Mouse (Mus musculus): ENCODE data around the gene Raph1.

The Raph1 gene
- long read RNA-seq, experiment 1, partial matches to known transcripts = 0 of 20 reads
- long read RNA-seq, experiment 1, other reads (novel, unspliced or antisense) = 20 of 20 reads
- long read RNA-seq, experiment 2, full-length matches to known transcripts = 2 of 28 reads
- long read RNA-seq, experiment 2, partial matches to known transcripts = 2 of 28 reads
- long read RNA-seq, experiment 2, other reads (novel, unspliced or antisense) = 24 of 28 reads

DNA sequence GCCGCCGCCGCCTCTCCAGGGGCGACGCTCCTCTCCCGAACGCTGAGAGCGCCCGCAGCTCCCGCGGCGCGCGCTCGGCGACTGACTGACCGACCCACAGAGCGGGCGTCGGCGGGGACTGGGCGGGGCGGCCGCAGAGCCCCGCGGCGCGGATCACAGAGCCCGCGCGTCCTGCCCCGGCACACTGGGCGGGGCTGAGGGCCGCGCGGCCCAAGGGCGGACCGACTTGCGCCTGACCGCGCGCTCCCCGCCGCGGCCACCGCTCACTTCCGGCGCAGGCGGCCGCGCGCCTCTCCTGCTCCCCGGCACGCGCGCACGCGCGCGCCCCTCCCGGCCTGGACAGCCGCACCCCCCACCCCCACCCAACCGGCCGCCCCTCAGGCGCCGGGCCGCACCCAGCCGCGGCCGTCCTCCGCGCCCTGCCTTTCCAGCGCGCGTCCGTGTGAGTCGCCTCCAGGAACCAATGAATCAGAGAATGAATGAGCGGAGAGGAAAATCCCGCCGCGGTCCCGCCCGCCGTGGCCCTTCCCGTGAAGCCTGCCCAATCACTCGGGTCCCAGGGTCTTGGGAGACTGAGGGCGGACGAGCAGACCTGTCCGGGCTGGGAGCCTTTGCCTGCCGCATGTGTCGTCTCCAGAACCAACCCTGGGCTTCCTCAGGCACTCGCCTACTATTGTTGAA is at the start of gene Raph1:
Gene Raph1 (minus strand): TSS at position 474 of the 681 bp plus-strand sequence.
- intact Hi-C loops (cut with DNase I) = no loop called here

- intact Hi-C loops (cut with DNase I) = no loop called here
These were observed 48.8 kb upstream of the Raph1 start for GRCm38 (mm10) chr1:60615703-60616102.

DNA sequence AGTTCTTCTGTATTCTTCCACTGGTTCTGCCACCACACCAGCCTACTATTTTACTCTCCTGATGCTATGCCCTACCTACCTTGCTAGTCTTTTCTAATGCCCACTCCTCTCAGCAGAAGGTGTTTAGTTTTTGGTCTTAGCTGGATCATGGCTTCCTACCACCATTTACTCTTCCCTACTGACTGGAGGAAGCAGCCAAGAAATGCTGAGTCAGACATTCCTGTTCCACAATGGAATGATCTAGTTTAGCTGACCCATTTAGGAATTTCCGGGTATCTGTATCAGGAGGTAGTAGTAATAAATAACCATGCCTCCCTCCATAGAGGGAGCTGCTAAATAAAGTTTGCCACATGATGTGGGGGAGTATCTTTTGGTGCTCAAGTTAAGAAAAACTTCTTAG is 48.0 kb upstream of the Raph1 start:
- intact Hi-C loops (cut with DNase I) = no loop called here

- intact Hi-C loops (cut with DNase I) = no loop called here
These were observed 45.1 kb upstream of the Raph1 start for GRCm38 (mm10) chr1:60611968-60612367.

- intact Hi-C loops (cut with DNase I) = no loop called here
These were observed 43.7 kb upstream of the Raph1 start for GRCm38 (mm10) chr1:60610631-60611030.

DNA sequence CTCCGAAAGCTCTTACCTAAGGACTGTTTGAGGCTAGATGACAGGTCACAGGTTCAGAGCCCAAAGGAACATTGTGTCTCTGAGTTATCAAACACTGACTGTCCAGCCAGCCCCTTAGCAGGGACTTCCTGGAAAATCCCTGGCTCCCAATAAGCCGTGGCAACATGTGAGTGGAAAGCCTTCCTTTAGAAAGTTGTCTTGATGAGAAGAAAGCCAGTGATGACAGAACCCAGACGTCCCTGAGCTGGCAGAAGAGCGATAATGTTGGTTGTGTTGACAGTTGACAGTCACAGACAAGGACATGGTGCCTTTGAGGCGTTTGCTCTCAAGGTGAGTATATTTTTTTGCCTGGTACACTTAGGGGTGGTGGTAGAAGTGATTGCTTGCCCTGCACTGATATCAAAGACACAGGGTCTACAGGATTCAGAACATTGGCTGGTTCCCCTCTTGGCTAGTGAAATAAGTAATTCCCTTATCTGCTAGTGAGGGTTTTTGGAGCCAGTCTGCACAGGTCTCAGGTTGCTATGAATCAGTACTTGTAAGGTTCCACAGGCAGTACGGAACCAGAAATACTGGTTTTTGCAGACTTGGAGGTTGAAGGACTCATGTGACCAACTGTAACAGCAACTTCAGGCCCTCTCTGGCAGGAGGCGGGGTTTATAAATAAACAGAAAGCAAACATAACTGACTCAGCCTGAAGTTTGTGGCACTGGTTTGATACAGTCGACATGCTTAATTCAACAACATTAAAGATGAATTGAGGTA is 42.3 kb upstream of the Raph1 start:
- intact Hi-C loops (cut with DNase I) = no loop called here

DNA sequence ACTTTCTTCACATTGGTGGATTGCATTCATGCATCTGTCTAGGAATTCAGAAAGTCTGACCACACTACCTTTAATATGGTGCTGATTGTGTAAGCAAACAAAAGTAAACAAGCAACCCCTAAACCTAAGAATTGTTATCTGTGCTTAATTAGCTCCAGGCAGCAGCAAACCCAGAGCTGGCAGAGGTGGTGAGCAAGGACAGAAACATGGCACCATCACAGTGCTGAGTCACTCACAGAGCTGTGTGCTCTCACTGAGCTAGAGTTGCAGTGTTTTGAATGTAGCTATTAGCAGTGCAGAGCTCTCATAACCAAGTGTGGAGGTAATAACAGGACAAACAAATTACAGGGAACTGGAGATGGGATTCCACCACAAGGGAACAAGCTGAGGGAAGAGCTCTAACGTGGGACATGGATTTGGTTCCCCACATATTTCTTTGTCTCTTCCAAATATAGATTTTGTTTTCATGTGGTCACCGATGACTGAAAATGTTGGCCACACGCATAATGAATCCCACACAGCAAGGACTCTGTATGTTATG is 37.6 kb upstream of the Raph1 start:
- intact Hi-C loops (cut with DNase I) = no loop called here

DNA sequence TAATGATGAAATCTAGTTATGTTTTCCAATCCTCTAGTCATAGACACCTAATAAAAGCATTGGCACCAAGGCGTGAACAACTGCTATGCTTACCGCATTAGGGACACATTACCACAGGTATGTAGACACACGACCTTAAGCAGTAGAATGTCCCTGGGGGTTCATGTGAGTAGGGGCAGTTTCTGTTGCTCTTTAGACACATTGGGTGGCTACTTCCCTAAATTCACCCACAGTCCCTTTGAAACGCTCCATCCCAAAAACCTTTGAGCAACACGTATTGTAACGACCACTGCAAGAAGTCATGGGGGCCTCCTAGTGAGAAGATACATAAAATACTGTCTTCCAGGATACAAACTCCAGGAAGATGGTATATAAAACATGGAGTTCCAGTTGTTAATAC is 33.8 kb upstream of the Raph1 start:
- intact Hi-C loops (cut with DNase I) = no loop called here

DNA sequence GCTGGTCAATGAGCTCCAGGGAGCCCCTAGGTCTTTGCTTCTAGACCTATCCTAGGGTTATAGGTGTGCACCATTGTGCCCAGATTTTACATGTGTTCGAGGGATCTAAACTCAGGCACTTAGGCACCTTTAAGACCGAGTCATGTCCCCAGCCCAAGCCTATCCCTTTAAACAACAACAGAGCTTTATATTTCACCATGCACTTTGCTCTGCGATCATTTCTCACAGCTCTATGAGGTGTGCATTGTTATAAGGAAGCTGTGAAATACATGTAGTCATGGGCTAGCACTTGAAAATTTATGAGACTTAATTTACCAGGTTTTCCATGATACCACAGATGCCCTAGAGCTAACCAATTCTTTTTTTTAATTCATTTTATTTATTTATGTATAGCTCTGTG is 33.0 kb upstream of the Raph1 start:
- intact Hi-C loops (cut with DNase I) = no loop called here

GRCm38 (mm10) chr1:60599013-60599701 is 32.3 kb upstream of the Raph1 start:
- intact Hi-C loops (cut with DNase I) = no loop called here

DNA sequence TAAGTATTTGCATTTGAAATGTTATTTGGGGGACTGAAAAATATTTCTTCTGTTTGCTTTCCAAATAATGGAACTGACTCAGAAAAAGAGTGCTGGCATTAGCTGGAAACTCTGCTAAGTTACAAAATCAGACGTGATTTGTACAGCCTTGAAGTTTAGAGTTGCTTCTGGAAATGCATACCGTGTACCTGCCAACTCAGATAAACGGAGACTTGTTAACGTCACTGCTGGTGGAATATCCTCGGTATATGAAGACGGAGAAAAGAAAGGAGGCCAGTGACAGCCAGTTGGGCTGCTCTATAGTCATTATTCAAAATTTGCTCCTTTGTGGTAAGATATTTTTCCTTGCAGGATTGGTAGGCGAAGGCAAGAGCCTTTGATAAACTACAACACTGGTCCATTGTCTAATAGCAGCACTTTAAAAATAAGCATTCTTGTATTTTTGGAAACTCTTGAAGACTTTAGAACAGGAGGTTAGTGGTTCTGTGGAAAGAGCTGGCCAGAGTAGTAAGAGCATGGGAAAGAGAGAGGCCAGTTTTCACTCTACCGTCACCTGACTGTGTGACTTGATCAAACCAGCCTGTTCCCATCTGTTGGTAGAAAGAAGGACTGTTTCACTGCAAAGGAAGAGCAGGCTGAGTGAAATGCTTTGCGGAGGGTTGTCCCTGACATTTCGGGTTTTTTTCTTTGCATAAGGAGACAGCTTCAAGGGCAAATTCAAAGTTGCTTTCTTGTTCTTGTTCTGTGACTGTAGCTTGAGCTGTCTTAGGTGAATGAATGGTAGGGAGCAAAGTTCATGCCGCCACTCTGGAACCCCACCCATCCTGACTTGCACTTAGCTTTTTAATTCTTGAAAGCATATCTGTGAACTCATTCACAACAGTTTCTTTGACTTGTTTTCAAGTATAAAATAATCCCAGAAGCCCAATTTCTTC is 29.7 kb upstream of the Raph1 start:
- intact Hi-C loops (cut with DNase I) = no loop called here

DNA sequence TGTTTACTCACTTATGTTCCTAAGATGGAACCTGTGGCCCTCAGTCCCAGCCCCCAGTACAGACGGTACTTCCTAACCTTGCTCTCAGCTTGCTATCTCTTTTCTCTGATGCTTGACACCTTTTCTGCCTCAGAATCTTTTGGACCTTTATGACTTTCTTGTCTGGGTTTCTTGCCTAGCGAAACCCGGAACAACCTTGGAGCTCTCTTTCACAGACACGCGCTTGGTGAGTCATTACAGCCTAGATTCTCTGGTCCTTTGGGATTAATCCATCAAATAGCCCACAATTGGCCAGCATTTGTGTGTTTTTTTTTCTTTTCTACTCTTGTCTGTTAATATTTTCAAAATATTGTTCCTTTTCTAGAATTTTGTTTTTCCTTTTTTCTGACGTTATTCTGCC is 26.2 kb upstream of the Raph1 start:
- intact Hi-C loops (cut with DNase I) = no loop called here

- intact Hi-C loops (cut with DNase I) = no loop called here
These were observed 22.2 kb upstream of the Raph1 start for GRCm38 (mm10) chr1:60588887-60589629.

DNA sequence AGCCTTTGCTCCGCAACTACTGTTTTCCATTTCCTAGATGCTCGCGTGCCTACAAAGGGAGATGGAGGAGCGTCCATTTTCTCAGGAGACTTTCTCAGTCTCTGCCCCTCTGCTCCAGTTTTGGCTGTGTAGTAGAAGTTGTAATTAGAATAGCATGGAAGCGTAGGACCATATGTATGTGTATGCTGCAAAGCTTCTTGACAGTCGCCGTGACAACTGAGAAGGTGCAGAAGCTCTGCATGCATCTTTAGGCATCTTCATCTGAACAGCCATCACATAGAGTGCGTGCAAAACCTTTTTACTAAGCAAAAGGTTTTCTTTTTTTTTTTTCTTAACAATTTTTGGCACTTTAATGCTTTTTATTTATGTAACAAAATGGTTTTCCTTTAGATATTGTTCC is 14.1 kb upstream of the Raph1 start:
- intact Hi-C loops (cut with DNase I) = no loop called here

GRCm38 (mm10) chr1:60579886-60580285 is 13.0 kb upstream of the Raph1 start:
- intact Hi-C loops (cut with DNase I) = no loop called here

DNA sequence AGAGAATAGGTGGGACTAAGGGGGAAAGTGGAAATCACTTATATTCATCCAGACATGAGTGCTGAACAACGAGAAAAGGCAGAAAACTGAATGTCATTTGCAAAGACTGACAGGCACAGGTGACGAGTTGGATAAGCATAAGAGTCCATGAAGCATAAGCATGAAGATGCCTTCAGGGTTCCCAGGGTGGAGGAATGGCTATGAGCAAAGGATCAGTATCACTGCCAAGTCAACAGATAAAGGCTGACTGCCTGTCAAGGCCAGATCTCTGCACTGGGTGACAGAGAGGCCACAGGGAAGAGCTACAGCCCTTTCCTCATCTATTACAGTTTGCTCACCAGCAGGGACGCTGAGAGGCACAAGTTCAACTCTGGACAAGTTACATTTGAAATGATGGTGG is 5.8 kb upstream of the Raph1 start:
- intact Hi-C loops (cut with DNase I) = no loop called here

DNA sequence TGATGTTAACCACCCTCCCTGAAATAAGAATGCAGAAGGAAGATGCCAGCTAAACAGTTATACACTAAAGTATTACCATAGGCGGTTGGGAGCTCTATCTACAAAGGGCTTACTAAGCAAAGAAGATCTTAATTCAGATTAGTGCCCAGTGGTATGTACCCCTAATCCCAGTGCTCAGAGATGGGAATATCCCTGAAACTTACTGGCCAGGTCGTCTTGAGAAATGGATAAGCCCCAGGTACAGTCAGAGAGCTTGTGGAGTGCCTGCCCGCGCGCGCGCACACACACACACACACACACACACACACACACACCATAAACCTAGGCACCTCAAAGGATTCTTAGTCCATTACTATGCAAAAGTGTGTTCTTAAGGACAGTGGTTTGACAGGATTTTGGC is 2.8 kb upstream of the Raph1 start:
- intact Hi-C loops (cut with DNase I) = no loop called here

DNA sequence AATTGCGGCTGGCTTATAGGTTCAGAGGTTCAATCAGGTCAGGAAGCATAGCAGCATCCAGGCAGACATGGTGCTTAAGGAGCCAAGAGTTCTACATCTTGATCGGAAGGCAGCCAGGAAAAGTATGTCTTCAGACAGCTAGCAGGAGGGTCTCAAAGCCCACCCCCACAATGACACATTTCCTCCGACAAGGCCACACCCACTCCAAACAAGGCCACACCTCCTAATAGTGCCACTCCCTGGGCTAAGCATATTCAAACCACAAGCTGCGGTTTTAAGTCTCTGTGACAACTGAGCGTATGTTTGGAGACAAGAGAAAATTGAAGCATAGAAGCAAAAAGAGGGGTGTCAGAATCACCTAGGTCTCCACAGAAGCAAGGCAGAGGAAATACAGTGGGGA is 2.3 kb upstream of the Raph1 start:
- intact Hi-C loops (cut with DNase I) = no loop called here

- intact Hi-C loops (cut with DNase I) = no loop called here
These were observed 417 bp upstream of the Raph1 start for GRCm38 (mm10) chr1:60567321-60567720.

All from adrenal gland (tissue).